Mouse (Mus musculus) retina, postnatal 7 days (tissue): Measurements from ENCODE around the gene Ing3.

Source experiments
- DNase-seq: peaks from one replicate; pipeline ENCODE4 v3.0.0-alpha.2; 2012; ENCODE audit warnings: low read depth, low spot score

The Ing3 gene

GRCm38 (mm10) chr6:22021315-22021714 lies 71.9 kb downstream of the Ing3 start:
- DNase-seq = no peak

DNA sequence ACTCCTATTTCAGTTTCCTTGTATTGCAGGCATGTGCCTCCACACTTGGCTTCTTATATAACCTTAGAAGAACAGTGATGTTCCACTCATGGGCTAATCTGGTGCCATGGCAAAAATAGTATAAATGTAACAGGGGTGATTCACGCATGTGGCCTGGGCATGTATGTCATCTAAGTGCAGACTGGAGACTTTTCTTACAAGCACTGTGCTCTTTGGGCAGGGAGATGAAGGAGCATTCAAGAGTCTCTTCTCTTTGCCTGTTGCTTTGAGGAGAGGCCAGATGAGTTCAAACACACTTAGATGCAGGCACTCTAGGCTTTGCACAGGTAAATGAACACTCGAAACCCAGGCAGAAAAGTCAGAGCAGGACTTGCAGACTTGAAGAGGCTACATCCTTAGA lies 74.8 kb downstream of the Ing3 start:
- no peak for DNase-seq
